Mouse (Mus musculus): ENCODE data around the gene Phactr1. TPM values are rescaled to one million over a fixed set of nuclear protein-coding genes. Genes with fewer than 3 reads are reported as not detected.

Gene Phactr1
- polyA plus RNA-seq, 1 experiment from 2014 or later, result 15.5 TPM

DNA sequence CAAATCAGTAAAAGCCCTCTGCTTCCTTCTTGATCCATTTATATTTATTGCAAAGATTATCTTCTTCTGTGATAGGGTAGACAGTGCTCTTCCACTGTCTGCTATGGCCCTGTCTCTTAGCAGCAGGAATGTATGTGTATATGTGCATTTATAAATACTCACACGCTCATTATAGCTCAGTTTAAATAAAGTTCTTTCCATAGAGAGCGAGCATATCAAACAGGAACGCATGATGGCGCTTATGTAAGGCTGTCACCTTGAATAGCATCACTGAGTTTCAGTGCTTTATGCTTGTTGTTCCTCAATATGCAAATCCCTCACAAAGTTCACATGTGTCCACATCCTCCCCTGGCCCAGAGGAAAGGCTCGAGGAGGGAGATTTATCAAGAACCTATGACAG lies 57.7 kb downstream of the Phactr1 start:
- Histone ChIP-seq H3K9me3 (ENCODE audit: control insufficient read depth, low read length) (no peaks in the 10 kb centered on the region), H3K4me2 (no peak overlapping the region), H3K27ac (ENCODE audit: low read depth, low read length) (no peak overlapping the region), H3K36me3 (ENCODE audit: control insufficient read depth, insufficient read depth, low read length) (no peaks in the 10 kb centered on the region), H3K4me1 (ENCODE audit: control insufficient read depth, insufficient read depth, low read length) (no peaks in the 10 kb centered on the region), H3K4me3 (ENCODE audit: low read depth, low read length) (no peak overlapping the region), H3K27me3 (ENCODE audit: control insufficient read depth, insufficient read depth, low read length) (no peaks in the 10 kb centered on the region), H3K9ac (ENCODE audit: low read length) (no peak overlapping the region)
- WGBS, result 83% methylated on average over 5 of the region's 5 CpGs
- DNase-seq (ENCODE audit: low spot score, missing footprints) (no peak), ATAC-seq (ENCODE audit: low FRiP score) (no peak)

DNA sequence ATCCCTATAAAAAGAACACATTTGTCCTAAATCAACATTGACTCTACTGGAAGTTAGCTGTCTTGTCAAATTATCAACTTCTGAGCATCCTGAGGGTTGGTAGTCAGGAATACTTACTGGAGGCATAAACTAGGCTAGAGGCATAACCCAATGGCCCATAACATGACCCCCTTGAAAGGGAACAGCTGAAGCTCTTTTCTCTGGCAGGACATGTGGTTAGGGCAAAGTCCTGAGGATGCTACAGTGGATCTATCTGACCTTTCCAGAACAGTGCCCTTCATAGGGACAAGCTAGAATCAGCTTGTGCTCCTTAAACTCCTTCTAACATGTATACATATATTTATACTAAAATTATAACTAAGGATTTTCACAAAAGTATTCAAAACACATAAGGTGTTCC lies 61.8 kb downstream of the Phactr1 start:
- Histone ChIP-seq H3K9me3 (ENCODE audit: control insufficient read depth, low read length) (no peaks in the 10 kb centered on the region), H3K9ac (ENCODE audit: low read length) (no peak overlapping the region), H3K27me3 (ENCODE audit: control insufficient read depth, insufficient read depth, low read length) (no peaks in the 10 kb centered on the region), H3K27ac (ENCODE audit: low read depth, low read length) (no peak overlapping the region), H3K4me1 (ENCODE audit: control insufficient read depth, insufficient read depth, low read length) (peaks cover 3% of the 10 kb centered on the region; the same call in 1 of the 2 replicates), H3K36me3 (ENCODE audit: control insufficient read depth, insufficient read depth, low read length) (no peaks in the 10 kb centered on the region), H3K4me3 (ENCODE audit: low read depth, low read length) (no peak overlapping the region), H3K4me2 (no peak overlapping the region)
- ATAC-seq (ENCODE audit: low FRiP score) (no peak), DNase-seq (ENCODE audit: low spot score, missing footprints) (peak; percentile 2)

DNA sequence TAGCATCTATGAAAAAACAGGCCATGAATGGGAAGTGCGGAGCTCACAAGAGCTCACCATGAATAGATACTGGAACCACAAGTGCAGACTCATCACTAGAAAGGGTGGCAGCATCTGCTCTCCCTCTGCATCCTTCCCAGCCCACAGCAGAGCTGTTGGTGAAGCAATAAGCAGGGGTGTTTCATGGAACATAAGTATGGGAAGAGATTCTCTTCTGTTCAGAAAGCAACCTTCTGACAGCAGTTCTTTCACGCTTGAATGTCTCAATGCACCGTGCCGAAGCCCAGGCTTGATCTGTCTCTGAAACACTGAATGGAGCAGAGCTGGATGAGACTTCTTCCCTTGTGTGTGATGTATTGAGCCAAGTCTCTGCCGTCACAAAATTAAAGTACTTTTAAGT lies 64.0 kb downstream of the Phactr1 start:
- DNase-seq (ENCODE audit: low spot score, missing footprints), result peak; percentile 78
- no peaks in the 10 kb centered on the region for H3K36me3 ChIP-seq (ENCODE audit: control insufficient read depth, insufficient read depth, low read length)
- no peaks in the 10 kb centered on the region for H3K9me3 ChIP-seq (ENCODE audit: control insufficient read depth, low read length)
- H3K27ac ChIP-seq (ENCODE audit: low read depth, low read length), result no peak overlapping the region
- no peak overlapping the region for H3K4me2 ChIP-seq
- no peak for ATAC-seq (ENCODE audit: low FRiP score)
- H3K4me3 ChIP-seq (ENCODE audit: low read depth, low read length), result no peak overlapping the region
- WGBS, result 55% methylated on average over 5 of the region's 5 CpGs
- H3K4me1 ChIP-seq (ENCODE audit: control insufficient read depth, insufficient read depth, low read length), result peaks cover 3% of the 10 kb centered on the region; the same call in 1 of the 2 replicates
- H3K27me3 ChIP-seq (ENCODE audit: control insufficient read depth, insufficient read depth, low read length), result no peaks in the 10 kb centered on the region
- H3K9ac ChIP-seq (ENCODE audit: low read length), result no peak overlapping the region

DNA sequence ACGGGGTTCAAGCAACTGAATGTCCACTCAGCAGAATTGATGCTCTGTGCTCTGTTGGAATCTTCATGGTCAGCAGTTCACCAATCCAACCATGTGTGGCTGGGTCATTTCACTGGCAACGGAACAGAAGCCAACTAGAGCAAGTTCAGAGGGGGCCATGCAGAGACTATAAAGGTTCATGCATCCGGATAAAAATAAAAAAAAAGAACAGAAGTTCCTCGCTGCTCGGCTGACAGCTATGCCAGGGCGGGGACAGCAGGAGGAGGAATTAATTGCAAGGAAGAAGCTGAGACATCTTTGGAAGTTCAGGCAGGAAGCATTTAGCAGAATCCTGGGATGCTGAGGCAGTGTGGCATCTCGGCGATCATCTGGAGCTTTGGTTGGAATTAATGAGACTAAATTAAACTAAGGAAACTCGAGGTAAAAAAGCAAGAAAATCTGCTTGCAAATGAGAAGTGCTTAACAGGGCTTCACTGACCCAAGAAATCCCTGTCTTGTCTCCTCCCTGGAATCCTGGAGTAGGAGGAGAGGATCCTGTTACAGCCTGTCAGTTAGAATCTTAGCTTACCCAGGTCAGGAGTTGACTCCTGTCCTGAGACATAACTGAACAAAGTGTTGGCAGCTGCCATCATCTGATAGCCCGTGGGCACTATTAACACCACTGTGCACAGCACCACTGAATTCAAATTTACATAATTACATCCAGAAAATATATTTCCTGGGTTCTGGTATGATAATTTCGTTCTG lies 77.4 kb downstream of the Phactr1 start:
- no peak for ATAC-seq (ENCODE audit: low FRiP score)

DNA sequence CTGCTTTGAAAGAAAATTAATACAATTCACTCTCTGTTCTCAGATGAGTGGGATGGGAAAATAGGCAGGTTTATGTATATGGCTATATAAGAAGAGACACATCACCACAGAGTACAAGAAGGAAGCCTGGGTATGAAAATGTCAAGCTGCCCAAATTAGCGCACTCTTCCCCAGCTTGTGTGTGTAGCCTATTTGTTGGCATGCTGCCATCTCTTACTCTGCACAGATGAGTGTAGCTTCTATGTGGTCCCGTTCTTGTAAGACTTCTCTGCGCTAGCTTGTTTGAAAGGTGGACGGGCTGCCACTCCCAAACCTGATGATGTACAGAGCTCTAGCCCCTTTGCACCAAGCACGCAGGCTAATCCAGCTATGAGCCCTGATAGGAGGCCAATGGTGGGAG lies 78.7 kb downstream of the Phactr1 start:
- Histone ChIP-seq H3K27me3 (ENCODE audit: control insufficient read depth, insufficient read depth, low read length) (no peaks in the 10 kb centered on the region), H3K9ac (ENCODE audit: low read length) (no peak overlapping the region), H3K36me3 (ENCODE audit: control insufficient read depth, insufficient read depth, low read length) (no peaks in the 10 kb centered on the region), H3K9me3 (ENCODE audit: control insufficient read depth, low read length) (no peaks in the 10 kb centered on the region), H3K27ac (ENCODE audit: low read depth, low read length) (no peak overlapping the region), H3K4me3 (ENCODE audit: low read depth, low read length) (no peak overlapping the region), H3K4me2 (no peak overlapping the region), H3K4me1 (ENCODE audit: control insufficient read depth, insufficient read depth, low read length) (peaks cover 4% of the 10 kb centered on the region)
- ATAC-seq (ENCODE audit: low FRiP score), result no peak
- WGBS, result 92% methylated on average over 5 of the region's 5 CpGs
- DNase-seq (ENCODE audit: low spot score, missing footprints), result peak; percentile 56

More for the DNA sequence above, 77.4 kb downstream of the Phactr1 start:
- Histone ChIP-seq H3K4me2 (no peak overlapping the region), H3K9ac (ENCODE audit: low read length) (no peak overlapping the region; the same call in 1 of the 2 replicates), H3K9me3 (ENCODE audit: control insufficient read depth, low read length) (no peaks in the 10 kb centered on the region), H3K27me3 (ENCODE audit: control insufficient read depth, insufficient read depth, low read length) (no peaks in the 10 kb centered on the region), H3K36me3 (ENCODE audit: control insufficient read depth, insufficient read depth, low read length) (no peaks in the 10 kb centered on the region), H3K4me1 (ENCODE audit: control insufficient read depth, insufficient read depth, low read length) (peaks cover 4% of the 10 kb centered on the region), H3K4me3 (ENCODE audit: low read depth, low read length) (no peak overlapping the region), H3K27ac (ENCODE audit: low read depth, low read length) (no peak overlapping the region)
- peak; percentile 64 for DNase-seq (ENCODE audit: low spot score, missing footprints)
- WGBS, result 28% methylated on average over 11 of the region's 11 CpGs

DNA sequence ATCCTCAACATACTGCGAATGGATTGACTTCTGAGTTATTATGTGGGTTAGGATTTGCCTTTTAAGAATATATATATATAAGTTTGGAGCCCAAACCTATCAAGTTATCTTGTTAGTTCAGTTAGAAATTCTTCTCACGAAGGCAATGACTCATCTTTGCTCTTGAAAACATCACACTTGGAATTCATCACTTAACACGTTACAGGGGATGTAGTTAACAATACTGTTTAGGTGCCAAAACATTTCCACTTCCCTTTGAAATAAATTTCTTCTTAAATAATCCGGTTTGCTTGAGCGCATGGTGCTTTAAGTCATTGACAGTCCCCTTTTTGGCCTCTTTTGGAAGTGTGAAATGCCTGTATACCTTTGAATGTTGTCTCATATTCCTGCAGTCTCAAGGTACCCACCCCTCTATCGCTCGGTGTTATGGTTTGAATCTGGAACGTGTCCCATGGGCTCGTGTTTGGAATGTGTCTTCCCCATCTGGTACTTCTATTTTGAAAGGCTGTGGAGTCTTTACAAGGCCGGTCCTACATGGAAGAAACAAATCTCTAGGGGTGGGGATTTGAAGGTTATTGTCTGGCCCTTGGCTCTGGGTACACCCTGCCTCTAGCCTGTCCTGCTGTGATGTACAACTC lies 80.6 kb downstream of the Phactr1 start:
- no peaks in the 10 kb centered on the region for H3K27me3 ChIP-seq (ENCODE audit: control insufficient read depth, insufficient read depth, low read length)
- H3K9me3 ChIP-seq (ENCODE audit: control insufficient read depth, low read length), result no peaks in the 10 kb centered on the region
- no peak overlapping the region for H3K27ac ChIP-seq (ENCODE audit: low read depth, low read length)
- H3K4me1 ChIP-seq (ENCODE audit: control insufficient read depth, insufficient read depth, low read length), result peaks cover 4% of the 10 kb centered on the region
- WGBS, result 88% methylated on average over 10 of the region's 10 CpGs
- DNase-seq (ENCODE audit: low spot score, missing footprints) (no peak), ATAC-seq (ENCODE audit: low FRiP score) (no peak)
- no peaks in the 10 kb centered on the region for H3K36me3 ChIP-seq (ENCODE audit: control insufficient read depth, insufficient read depth, low read length)
- no peak overlapping the region for H3K4me3 ChIP-seq (ENCODE audit: low read depth, low read length)
- H3K9ac ChIP-seq (ENCODE audit: low read length), result no peak overlapping the region
- H3K4me2 ChIP-seq, result no peak overlapping the region

DNA sequence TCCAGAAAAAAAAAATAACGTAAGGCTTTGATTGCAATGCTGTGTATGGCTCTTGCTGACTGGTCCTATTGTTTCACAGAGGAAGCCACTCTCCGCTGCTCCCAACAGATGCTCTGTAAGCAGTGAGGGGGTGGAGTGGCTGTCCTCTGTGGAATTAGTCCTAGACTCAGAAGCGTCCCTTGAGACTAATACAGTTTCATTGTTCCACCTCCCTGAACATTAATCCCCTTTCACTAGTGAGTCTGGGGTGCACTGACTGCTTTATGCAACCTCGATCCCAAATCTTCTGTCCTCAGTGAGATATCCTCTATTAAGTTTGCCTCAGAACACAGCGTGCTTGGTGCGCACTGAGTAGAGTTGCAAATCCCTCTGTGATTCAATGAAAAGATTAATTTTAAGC lies 91.9 kb downstream of the Phactr1 start:
- no peaks in the 10 kb centered on the region for H3K9me3 ChIP-seq (ENCODE audit: control insufficient read depth, low read length)
- H3K27ac ChIP-seq (ENCODE audit: low read depth, low read length), result no peak overlapping the region
- no peaks in the 10 kb centered on the region for H3K27me3 ChIP-seq (ENCODE audit: control insufficient read depth, insufficient read depth, low read length)
- peak overlapping the region; percentile 25 for H3K4me2 ChIP-seq
- H3K4me3 ChIP-seq (ENCODE audit: low read depth, low read length), result no peak overlapping the region
- ATAC-seq (ENCODE audit: low FRiP score), result peak; percentile 65
- 13% methylated on average over 6 of the region's 6 CpGs for whole genome bisulfite sequencing
- H3K9ac ChIP-seq (ENCODE audit: low read length), result no peak overlapping the region
- H3K36me3 ChIP-seq (ENCODE audit: control insufficient read depth, insufficient read depth, low read length), result no peaks in the 10 kb centered on the region
- H3K4me1 ChIP-seq (ENCODE audit: control insufficient read depth, insufficient read depth, low read length), result peaks cover 13% of the 10 kb centered on the region
- peak; percentile 91 for DNase-seq (ENCODE audit: low spot score, missing footprints)

DNA sequence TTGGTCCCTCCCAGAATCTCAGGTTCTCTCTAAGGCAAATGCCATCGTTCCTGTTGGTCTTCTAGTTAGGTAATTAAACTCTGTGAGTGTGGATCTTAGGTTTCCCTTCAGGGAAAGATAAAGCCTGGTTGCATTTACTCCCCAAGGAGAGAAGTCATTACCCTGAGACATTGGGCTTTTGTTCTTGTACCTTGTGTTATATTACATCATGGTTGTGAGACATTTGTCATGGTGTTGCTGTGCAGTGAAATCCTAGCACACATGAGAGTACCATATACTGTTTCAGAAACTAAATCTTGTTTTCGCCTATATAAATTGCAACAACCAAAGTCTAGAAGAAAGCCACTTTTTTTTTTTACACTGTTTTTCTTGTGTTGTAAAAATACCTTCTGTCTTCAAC lies 93.6 kb downstream of the Phactr1 start:
- ATAC-seq (ENCODE audit: low FRiP score) (no peak), DNase-seq (ENCODE audit: low spot score, missing footprints) (peak; percentile 83)
- H3K9ac ChIP-seq (ENCODE audit: low read length), result no peak overlapping the region
- H3K4me1 ChIP-seq (ENCODE audit: control insufficient read depth, insufficient read depth, low read length), result peaks cover 13% of the 10 kb centered on the region
- H3K27ac ChIP-seq (ENCODE audit: low read depth, low read length), result no peak overlapping the region
- H3K9me3 ChIP-seq (ENCODE audit: control insufficient read depth, low read length), result no peaks in the 10 kb centered on the region
- 72% methylated on average over 2 of the region's 2 CpGs for WGBS
- no peak overlapping the region for H3K4me3 ChIP-seq (ENCODE audit: low read depth, low read length)
- H3K27me3 ChIP-seq (ENCODE audit: control insufficient read depth, insufficient read depth, low read length), result no peaks in the 10 kb centered on the region
- H3K4me2 ChIP-seq, result no peak overlapping the region
- H3K36me3 ChIP-seq (ENCODE audit: control insufficient read depth, insufficient read depth, low read length), result no peaks in the 10 kb centered on the region

DNA sequence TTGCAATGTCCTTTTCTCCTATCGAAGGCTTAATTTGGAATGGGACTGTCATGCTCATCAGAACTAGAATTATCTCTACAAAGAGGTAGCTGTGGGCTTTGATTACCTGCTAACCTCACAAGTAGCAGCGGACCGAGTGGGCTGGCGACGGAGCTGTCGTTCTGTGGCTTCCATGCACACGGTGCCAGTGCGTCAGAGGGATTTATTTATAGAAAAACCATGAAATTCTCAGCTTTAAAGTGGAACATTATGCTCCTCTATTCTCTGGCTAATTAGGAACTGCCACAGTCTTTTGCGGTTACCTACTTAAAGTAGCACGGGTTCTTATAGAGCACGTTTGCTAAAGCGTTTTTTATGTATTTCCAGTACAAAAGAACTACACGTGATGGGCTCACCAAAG lies 101.7 kb downstream of the Phactr1 start:
- no peak overlapping the region for H3K4me3 ChIP-seq (ENCODE audit: low read depth, low read length)
- no peaks in the 10 kb centered on the region for H3K27me3 ChIP-seq (ENCODE audit: control insufficient read depth, insufficient read depth, low read length)
- H3K4me1 ChIP-seq (ENCODE audit: control insufficient read depth, insufficient read depth, low read length), result peaks cover 3% of the 10 kb centered on the region; the same call in 1 of the 2 replicates
- H3K27ac ChIP-seq (ENCODE audit: low read depth, low read length), result no peak overlapping the region
- H3K9ac ChIP-seq (ENCODE audit: low read length), result no peak overlapping the region
- no peaks in the 10 kb centered on the region for H3K9me3 ChIP-seq (ENCODE audit: control insufficient read depth, low read length)
- 80% methylated on average over 13 of the region's 13 CpGs for WGBS
- peak; percentile 76 for DNase-seq (ENCODE audit: low spot score, missing footprints)
- H3K36me3 ChIP-seq (ENCODE audit: control insufficient read depth, insufficient read depth, low read length), result no peaks in the 10 kb centered on the region
- ATAC-seq (ENCODE audit: low FRiP score), result no peak
- no peak overlapping the region for H3K4me2 ChIP-seq
